Mouse (Mus musculus): ENCODE data around the gene Frg2f1.

Frg2f1 gene

GRCm38 (mm10) chr4:119539031-119539824 is at the start of gene Frg2f1:
Frg2f1 (minus strand) TSS chr4:119539529.
- DNase-seq (ENCODE audit: low read depth), result peak; percentile 87

GRCm38 (mm10) chr4:119588037-119588436 is 48.7 kb upstream of the Frg2f1 start:
- DNase-seq (ENCODE audit: low read depth), result peak; percentile 17

- no peak for DNase-seq (ENCODE audit: low read depth)
Observed at GRCm38 (mm10) chr4:119575459-119575858, 36.1 kb upstream of the Frg2f1 start.

- DNase-seq (ENCODE audit: low read depth), result no peak
Observed at GRCm38 (mm10) chr4:119574504-119574903, 35.2 kb upstream of the Frg2f1 start.

- DNase-seq (ENCODE audit: low read depth), result peak; percentile 23
Observed at GRCm38 (mm10) chr4:119572682-119573081, 33.4 kb upstream of the Frg2f1 start.

- no peak for DNase-seq (ENCODE audit: low read depth)
Observed at GRCm38 (mm10) chr4:119566322-119566835, 27.1 kb upstream of the Frg2f1 start.

- no peak for DNase-seq (ENCODE audit: low read depth)
Observed at GRCm38 (mm10) chr4:119563136-119563535, 23.8 kb upstream of the Frg2f1 start.

- peak; percentile 22 for DNase-seq (ENCODE audit: low read depth)
Observed at GRCm38 (mm10) chr4:119555466-119555865, 16.1 kb upstream of the Frg2f1 start.

- peak; percentile 65 for DNase-seq (ENCODE audit: low read depth)
Observed at GRCm38 (mm10) chr4:119550864-119551263, 11.5 kb upstream of the Frg2f1 start.

GRCm38 (mm10) chr4:119540533-119540890 is 1.2 kb upstream of the Frg2f1 start:
- DNase-seq (ENCODE audit: low read depth), result no peak

- peak; percentile 66 for DNase-seq (ENCODE audit: low read depth)
Observed at GRCm38 (mm10) chr4:119539836-119540532, 655 bp upstream of the Frg2f1 start.

GRCm38 (mm10) chr4:119537436-119537835 is 1.9 kb downstream of the Frg2f1 start:
- DNase-seq (ENCODE audit: low read depth), result no peak

- DNase-seq (ENCODE audit: low read depth), result peak; percentile 59
Observed at GRCm38 (mm10) chr4:119536615-119537014, 2.7 kb downstream of the Frg2f1 start, which contains the start of gene Foxj3. Foxj3 (plus strand) TSS chr4:119537004.

- DNase-seq (ENCODE audit: low read depth), result no peak
Observed at GRCm38 (mm10) chr4:119535103-119535502, 4.2 kb downstream of the Frg2f1 start.

GRCm38 (mm10) chr4:119531813-119532212 is 7.5 kb downstream of the Frg2f1 start:
- peak; percentile 30 for DNase-seq (ENCODE audit: low read depth)

GRCm38 (mm10) chr4:119526329-119526845 is 12.9 kb downstream of the Frg2f1 start:
- peak; percentile 65 for DNase-seq (ENCODE audit: low read depth)

GRCm38 (mm10) chr4:119524466-119524865 is 14.9 kb downstream of the Frg2f1 start:
- no peak for DNase-seq (ENCODE audit: low read depth)

- no peak for DNase-seq (ENCODE audit: low read depth)
Observed at GRCm38 (mm10) chr4:119524010-119524409, 15.3 kb downstream of the Frg2f1 start.

- no peak for DNase-seq (ENCODE audit: low read depth)
Observed at GRCm38 (mm10) chr4:119523575-119523974, 15.8 kb downstream of the Frg2f1 start.

- no peak for DNase-seq (ENCODE audit: low read depth)
Observed at GRCm38 (mm10) chr4:119512731-119513141, 26.6 kb downstream of the Frg2f1 start.

GRCm38 (mm10) chr4:119511591-119511990 is 27.7 kb downstream of the Frg2f1 start:
- no peak for DNase-seq (ENCODE audit: low read depth)

GRCm38 (mm10) chr4:119498319-119498848 is 40.9 kb downstream of the Frg2f1 start:
- DNase-seq (ENCODE audit: low read depth), result no peak

- no peak for DNase-seq (ENCODE audit: low read depth)
Observed at GRCm38 (mm10) chr4:119492933-119493327, 46.4 kb downstream of the Frg2f1 start.
